Mouse (Mus musculus) thymus, adult 2 months (tissue): ENCODE measurements around the gene Ubr3. TPM values are rescaled to one million over a fixed set of nuclear protein-coding genes. Genes with fewer than 3 reads are reported as not detected.

ENCODE experiments used
- DNase-seq: peaks from one replicate; pipeline ENCODE4 v3.0.0; 2021
- H3K27ac ChIP-seq: fragments of 200-500 bp; 2 replicates; pipeline ENCODE4 v1.5.1; 2012; ENCODE audit warnings: low read length, control low read depth; ENCODE audit not compliant: control insufficient read depth, insufficient read depth
- H3K27me3 ChIP-seq: fragments of 200-500 bp; 2 replicates; pipeline ENCODE4 v1.6.1; 2012; ENCODE audit warnings: mild to moderate bottlenecking, low read length, moderate library complexity, mixed read lengths; ENCODE audit not compliant: control insufficient read depth, insufficient read depth
- H3K36me3 ChIP-seq: fragments of 200-500 bp; 2 replicates; pipeline ENCODE4 v1.6.1; 2012; ENCODE audit warnings: mild to moderate bottlenecking, low read length, moderate library complexity; ENCODE audit not compliant: control insufficient read depth, insufficient read depth
- H3K4me1 ChIP-seq: fragments of 200-500 bp; replicated peaks from 2 replicates; pipeline ENCODE4 v1.6.1; 2012; ENCODE audit warnings: low read length; ENCODE audit not compliant: control insufficient read depth, insufficient read depth
- H3K4me3 ChIP-seq: fragments of 200-500 bp; 2 replicates; pipeline ENCODE4 v1.5.1; 2012; ENCODE audit warnings: mild to moderate bottlenecking, low read length, control low read depth, moderate library complexity; ENCODE audit not compliant: control insufficient read depth, insufficient read depth
- CTCF ChIP-seq: fragments of 200-500 bp; IDR thresholded peaks from 2 replicates; pipeline ENCODE4 v1.5.1; 2012; ENCODE audit warnings: mild to moderate bottlenecking, control low read depth, low read length, moderate library complexity, borderline replicate concordance; ENCODE audit not compliant: control insufficient read depth, poor library complexity, insufficient read depth; ENCODE audit errors: extremely low read depth
- POLR2A ChIP-seq: fragments of 200-500 bp; IDR thresholded peaks from 2 replicates; pipeline ENCODE4 v1.6.1; 2012; ENCODE audit warnings: mild to moderate bottlenecking, low read length, control low read depth, moderate library complexity; ENCODE audit not compliant: control insufficient read depth, poor library complexity, insufficient read depth; ENCODE audit errors: extremely low read depth
- WGBS: fragments of 180-500 bp; shearing (Covaris S2); methylation state at CpG from one replicate; pipeline ENCODE4 v1.1.7; 2018; 5-methylcytosine and 5-hydroxymethylcytosine counted together
- polyA plus RNA-seq: library from polyadenylated mRNA; depleted of rRNA; stranded (reverse); fragments of >200 nt; gene quantifications from 2 replicates; pipeline ENCODE4 v1.2.3, GENCODE M21; 2012; rRNA removed

Ubr3 gene
- polyA plus RNA-seq, 1 experiment: 13.7 TPM

- WGBS: 70% methylated on average over 6 of the region's 6 CpGs
- TF ChIP-seq CTCF: no peak
- no peak for TF ChIP-seq POLR2A
- H3K27ac ChIP-seq: no peak overlapping the region
- H3K4me3 ChIP-seq: no peak overlapping the region
- no peak for DNase-seq
- H3K36me3 ChIP-seq: no peaks in the 10 kb centered on the region
- H3K4me1 ChIP-seq: no peaks in the 10 kb centered on the region
- H3K27me3 ChIP-seq: no peaks in the 10 kb centered on the region
These were observed 169.4 kb downstream of the Ubr3 start for GRCm38 (mm10) chr2:70066338-70067022.

- Histone ChIP-seq H3K4me1 (no peaks in the 10 kb centered on the region), H3K4me3 (no peak overlapping the region), H3K36me3 (no peaks in the 10 kb centered on the region), H3K27ac (no peak overlapping the region), H3K27me3 (no peaks in the 10 kb centered on the region)
- 90% methylated on average over 5 of the region's 5 CpGs for WGBS
- TF ChIP-seq POLR2A (no peak), CTCF (no peak)
- DNase-seq: no peak
These were observed 172.8 kb downstream of the Ubr3 start for GRCm38 (mm10) chr2:70069861-70070260.

Other genes starting within 250 kb of the Ubr3 start
- gene Klhl41, start 227.1 kb upstream of the Ubr3 start, polyA plus RNA-seq: 0.43 TPM in 1 of 2 replicates, not detected in the other
- 5.4 and 5.9 TPM in 2 replicates for gene Fastkd1, start 183.7 kb upstream of the Ubr3 start, polyA plus RNA-seq
- gene Ppig, start 174.7 kb upstream of the Ubr3 start, polyA plus RNA-seq: 2.2 and 2.7 TPM in 2 replicates
- 0.26 and 0.43 TPM in 2 replicates for gene Ccdc173, start 107.7 kb upstream of the Ubr3 start, polyA plus RNA-seq
- 87.1 and 106 TPM in 2 replicates for gene Phospho2, start 107.6 kb upstream of the Ubr3 start, polyA plus RNA-seq
- 2.5 and 3.4 TPM in 2 replicates for gene Klhl23, start 75.3 kb upstream of the Ubr3 start, polyA plus RNA-seq
- 5.4 and 6.9 TPM in 2 replicates for gene Ssb, start 35.7 kb upstream of the Ubr3 start, polyA plus RNA-seq
- gene Mettl5, start 11.6 kb upstream of the Ubr3 start, polyA plus RNA-seq: 4.0 and 4.8 TPM in 2 replicates
- gene Myo3b, start 141.9 kb downstream of the Ubr3 start, polyA plus RNA-seq: 0.70 and 0.94 TPM in 2 replicates